Mouse (Mus musculus): Measurements from ENCODE around the gene 1700056E22Rik.

DNA sequence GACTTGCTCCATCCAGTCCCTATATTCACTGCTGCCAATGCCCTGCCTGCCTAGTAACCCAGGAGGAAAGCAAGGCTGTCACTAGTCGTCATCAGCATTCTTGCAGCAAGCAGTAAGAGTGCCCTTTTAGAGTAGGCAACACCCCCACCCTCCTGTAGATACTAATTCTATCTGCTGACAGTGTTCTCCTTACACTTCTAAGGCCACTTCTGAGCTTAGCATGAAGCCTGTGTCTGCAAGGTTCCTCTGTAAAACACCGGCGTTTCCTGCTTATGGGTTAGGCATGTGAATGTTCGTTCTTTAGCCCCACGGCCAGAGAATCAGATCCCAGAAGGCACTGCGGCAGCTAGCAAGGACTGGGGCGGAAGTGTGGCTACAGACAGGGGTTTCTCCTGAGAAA, 30.2 kb upstream of the 1700056E22Rik start:
- TF ChIP-seq CTCF (IDR thresholded peaks at IDR 0.05; ENCODE audit: low read depth, low read length) (no peak), POLR2A (IDR thresholded peaks at IDR 0.05; ENCODE audit: borderline replicate concordance, low read depth, low read length) (no peak)

Measured in bone marrow macrophage, adult 2 months (primary cell).